Mouse (Mus musculus) left cerebral cortex, postnatal 4 days (tissue): ENCODE data around the gene Map3k11. TPM values are rescaled to one million over a fixed set of nuclear protein-coding genes. Genes with fewer than 3 reads are reported as not detected.

Experiments
- DNase-seq: peaks from one replicate; pipeline ENCODE4 v3.0.0-alpha.2; 2022
- intact Hi-C: fragments of 180-260 bp; cut with DNase I; formaldehyde crosslinking; loops from one replicate; pipeline ENCODE4 v1.15.1; 2025
- total RNA-seq, 2 experiments: library from RNA; stranded (reverse); gene quantifications; 2 replicates each; pipeline ENCODE4 v1.2.3; 2021

Gene Map3k11
- total RNA-seq, result 10 to 100 TPM; 14.3 to 14.6 TPM

DNA sequence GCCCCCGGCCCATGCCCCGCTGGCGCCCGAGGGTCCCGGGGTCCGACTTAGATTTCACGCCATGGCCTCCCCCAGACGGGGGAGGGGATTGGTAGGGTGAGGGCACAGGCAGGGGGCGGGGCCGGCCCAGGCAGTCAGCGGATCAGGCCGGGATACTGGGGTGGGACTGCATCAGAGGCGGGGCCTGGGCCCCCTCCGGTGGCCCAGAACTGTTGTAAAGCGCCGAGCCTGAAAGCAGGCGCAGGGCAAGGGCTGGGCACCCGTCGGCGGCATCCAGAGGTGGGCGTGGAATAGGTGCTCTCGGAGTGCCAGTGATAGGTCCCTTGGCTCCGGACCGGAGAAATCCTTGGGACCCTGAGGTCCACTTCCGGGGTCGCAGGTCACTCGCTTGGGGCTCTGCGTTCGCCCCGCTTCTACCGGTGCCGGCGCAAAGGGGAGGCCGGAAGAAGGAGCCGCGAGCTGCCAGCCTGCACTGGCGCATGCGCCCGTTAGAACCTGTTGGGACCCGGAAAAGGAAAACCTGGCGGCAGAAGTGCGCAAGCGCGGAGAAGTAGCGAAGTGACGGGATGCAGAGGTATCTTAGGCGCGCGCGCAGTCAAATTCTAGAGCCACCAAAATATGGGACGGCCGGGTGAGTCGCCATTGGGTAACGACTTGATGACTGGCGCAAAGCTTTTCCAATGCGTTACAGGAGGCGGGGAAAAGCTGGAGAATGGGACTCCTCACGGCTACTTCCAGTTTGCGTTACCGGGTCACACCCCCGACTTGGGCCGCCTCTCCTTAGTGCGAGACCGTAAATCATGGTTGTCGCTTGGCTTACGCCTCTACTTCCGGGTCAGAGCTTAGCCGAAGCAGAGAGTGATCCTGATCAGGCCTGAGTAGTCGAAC lies at the start of gene Map3k11, which contains the start of gene Pcnx3:
Map3k11 (plus strand) TSS at position 543 of the 888 bp plus-strand sequence.
Pcnx3 (minus strand) TSS at position 709 of the 888 bp plus-strand sequence.
- DNase-seq, result peak; percentile 97
- intact Hi-C loops, result no loop called here

DNA sequence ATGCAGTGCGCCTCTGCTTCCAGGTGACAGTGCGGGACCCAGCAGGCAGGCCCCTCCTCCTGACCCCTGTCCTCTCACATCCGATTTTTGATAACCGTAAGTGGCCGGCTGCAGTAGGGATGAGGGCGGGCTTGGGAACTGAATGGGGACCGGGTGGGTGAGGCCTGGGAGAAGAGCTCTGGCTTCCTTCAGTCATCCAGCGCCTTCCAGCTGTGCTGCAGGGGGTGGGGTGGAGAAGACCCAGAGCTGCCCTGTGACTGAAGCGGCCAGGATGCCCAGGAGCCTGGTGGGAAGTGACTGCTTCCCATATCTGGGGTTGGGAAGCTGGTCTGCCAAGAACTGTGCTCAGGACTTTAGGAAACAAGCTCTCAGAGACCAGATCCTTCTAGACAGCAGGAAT lies 48.2 kb upstream of the Map3k11 start:
- intact Hi-C loops, result no loop called here
- no peak for DNase-seq

DNA sequence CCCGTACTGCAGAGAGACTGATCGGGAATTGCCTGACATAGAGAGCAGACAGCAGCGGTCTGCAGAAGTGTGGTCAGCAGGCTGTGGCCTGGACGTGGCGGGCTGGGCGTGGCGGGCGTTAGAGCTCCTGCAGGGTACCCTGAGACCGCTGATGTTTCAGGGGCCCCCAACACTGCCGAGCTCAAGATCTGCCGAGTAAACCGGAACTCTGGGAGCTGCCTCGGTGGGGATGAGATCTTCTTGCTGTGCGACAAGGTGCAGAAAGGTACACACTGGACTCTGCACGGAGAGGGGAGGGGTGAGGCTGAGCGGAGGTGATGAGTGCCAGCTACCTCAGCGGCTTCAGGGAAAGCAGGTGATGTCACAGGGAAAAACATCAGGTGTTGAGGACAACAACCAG lies 47.5 kb upstream of the Map3k11 start:
- DNase-seq, result no peak
- intact Hi-C loops, result no loop called here

DNA sequence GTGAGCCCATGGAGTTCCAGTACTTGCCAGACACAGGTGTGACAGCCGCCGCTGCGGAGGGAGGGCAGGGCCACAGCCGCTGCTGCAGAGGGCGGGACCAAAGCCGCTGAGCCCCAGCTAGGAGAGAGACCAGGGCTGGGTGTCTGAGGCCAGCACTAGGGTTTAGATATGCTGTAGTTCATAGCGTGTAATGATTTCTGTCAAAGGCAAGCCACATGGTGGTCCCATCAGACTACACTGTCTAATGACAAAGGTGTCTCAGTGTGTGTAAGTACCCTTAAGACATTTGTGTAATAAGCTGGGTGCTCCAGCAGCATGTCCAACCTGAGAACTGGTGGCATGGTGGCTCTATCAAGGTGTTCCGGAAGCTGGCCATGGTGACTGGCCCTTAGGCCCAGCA lies 46.9 kb upstream of the Map3k11 start:
- no peak for DNase-seq
- intact Hi-C loops, result no loop called here

DNA sequence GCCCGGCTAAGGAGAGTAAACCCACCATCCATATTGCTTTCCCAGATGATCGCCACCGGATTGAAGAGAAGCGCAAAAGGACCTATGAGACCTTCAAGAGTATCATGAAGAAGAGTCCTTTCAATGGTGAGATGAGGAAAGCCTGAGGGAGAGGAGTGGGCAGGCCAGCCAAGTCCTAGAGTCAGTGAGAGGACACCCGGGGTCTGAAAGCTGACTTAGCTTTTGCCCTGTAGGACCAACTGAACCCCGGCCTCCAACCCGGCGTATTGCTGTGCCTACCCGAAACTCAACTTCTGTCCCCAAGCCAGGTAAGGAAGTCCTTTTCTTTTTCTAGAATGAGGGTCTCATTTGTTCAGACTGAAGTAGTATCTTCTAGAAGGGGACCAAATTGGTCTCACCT lies 43.3 kb upstream of the Map3k11 start:
- intact Hi-C loops, result no loop called here
- no peak for DNase-seq

DNA sequence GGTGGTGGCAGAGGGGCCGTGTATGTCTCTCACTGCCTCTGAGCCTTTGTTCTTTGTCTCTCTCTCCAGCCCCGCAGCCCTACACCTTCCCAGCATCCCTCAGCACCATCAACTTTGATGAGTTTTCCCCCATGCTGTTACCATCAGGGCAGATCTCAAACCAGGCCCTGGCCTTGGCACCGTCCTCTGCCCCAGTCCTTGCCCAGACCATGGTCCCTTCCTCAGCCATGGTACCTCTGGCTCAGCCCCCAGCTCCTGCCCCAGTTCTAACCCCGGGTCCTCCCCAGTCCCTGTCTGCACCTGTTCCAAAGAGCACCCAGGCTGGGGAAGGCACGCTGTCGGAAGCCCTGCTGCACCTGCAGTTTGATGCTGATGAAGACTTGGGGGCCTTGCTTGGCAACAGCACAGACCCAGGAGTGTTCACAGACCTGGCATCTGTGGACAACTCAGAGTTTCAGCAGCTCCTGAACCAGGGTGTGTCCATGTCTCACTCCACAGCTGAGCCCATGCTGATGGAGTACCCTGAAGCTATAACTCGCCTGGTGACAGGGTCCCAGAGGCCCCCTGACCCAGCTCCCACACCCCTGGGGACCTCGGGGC lies 41.7 kb upstream of the Map3k11 start:
- no peak for DNase-seq
- intact Hi-C loops, result no loop called here

DNA sequence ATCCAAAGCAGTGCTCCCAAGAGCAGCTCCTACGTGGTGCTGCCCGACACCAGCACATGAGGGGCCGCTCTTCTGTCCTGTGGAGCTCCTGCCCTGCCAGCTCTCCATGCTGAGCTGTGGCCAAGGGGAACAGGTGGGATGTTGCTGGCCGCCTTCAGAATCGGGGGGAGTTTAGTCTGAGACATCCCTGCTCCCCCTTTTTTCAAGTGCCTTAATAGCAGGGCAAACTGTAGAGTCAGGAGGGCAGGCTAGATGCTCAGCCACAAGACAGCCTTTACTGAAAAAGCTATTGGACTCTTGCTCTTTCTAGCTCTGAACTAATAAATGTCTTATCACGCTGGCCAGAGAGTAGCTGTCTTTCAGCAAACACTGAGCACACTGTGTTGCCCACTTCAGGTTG lies 40.8 kb upstream of the Map3k11 start:
- intact Hi-C loops, result no loop called here

DNA sequence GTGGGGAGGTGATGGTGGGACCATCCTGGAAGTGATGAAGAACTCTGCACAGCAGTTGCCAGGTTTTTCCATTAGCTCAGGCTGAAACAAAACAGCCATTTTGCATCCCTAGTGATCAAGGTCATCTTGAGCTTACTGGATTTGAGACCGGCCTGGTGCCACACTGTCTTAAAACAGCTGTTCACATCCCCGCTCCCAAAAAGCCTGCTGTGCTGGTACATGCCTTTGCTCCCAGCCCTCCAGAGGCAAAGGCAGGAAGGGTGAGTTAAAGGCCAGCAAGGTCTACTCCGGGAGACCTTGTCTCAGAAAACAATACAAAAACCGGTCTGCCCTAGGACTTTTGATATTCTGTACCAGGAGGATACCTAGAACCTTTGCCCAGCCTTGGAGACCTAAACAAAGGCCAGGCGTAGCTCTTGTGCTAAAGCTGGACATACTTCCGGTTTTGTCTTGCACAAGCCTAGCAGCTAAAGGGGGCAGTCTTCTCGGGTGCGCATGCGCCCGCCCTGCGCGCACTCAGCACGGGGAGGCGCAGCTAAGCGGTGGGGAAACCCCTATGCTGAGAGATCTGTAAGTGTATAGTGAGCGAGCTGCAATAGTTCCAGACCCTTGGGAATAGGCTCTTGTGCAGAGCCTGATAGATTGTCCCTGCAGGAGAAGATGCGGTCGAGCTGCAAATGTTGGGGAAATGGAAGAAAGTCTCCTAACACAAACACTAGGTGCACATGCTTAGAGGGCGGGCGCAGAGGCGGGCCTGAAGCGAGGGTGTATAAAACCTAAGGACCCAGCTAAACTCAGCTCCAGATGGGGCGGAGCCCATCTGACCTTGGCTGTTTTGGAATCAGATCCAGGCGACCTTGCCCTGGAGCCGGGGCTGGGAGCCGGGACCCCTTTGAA lies 39.9 kb upstream of the Map3k11 start:
- peak; percentile 76 for DNase-seq
- intact Hi-C loops, result no loop called here

More for the DNA sequence above, 40.8 kb upstream of the Map3k11 start:
- no peak for DNase-seq

DNA sequence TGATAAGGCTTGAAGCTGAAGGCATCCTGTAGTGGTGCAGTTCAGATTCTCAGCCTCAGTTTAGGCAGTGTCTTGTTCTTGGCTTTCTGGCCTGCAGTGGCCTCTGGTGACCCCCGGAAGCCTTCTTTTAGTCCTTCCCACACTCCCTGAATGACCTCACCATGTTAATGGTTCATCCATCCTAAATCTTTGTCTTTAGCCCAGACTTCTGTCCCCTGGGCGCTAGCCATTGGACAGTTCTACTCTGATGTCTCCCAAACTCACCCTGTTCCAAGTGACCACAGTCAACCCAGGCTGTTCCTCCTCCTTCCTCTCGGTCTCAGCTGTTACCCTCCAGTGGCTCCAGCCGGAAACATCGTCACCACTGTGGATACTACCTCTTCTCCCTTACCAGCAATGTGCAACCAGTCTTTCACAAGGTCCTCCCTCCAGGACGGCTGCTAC lies 39.2 kb upstream of the Map3k11 start:
- DNase-seq, result no peak
- intact Hi-C loops, result no loop called here

DNA sequence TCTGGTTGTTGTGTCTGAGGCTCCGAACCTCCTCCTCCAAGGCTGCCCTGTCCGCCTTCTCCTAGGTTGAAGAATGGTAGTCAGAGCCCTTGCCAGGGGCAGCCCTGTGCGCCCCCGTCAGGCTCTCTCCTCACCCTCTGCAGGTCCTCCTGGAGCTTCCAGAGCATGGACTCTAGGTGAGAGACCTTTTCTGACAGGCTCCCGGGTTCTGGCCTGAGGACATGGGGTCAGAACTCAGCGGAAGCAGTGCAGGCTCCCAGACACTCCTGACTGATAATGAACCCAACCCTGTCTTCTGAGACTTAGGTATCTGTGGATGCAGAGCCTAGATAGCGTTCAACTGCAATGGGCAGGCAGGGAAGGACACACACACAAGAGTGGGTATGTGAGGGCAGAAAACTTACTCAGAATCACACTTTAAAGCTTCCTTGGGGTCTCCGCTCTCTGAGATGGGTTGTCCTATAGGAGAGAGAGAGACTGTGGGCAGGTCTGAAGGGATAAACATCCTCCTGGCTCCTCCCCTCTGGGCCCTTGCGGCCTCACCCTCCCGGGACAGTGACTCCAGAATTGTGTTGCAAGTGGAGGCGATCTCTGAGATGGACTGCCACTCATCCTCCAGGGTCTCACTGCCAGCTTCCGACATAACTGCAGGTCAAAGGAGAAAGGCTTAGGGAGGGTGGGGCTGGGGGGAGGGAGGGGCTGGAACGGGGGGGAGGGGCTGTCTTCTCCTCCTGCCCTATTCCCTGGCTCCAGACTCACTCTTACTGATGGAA lies 36.9 kb upstream of the Map3k11 start:
- intact Hi-C loops, result no loop called here
- no peak for DNase-seq

DNA sequence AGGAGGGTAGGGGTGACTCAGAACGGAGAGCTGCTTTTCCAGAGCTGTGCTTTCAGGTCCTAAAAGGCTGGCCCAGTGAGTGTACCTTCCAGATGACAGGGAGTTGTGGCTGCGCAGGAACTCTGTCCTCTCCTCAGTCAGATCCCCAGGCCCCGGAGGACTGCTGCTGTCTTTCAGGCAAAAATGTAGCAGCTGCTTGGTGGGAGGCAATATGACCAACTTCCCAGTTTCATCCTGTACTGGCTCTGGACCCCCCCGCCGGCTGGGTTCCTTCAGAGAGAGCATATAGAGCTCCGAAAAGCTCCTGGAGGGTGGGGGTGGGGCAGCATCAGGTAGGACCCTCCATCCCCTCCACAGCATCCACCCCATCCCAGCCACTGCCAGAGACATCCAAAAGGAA lies 36.0 kb upstream of the Map3k11 start:
- DNase-seq, result no peak

DNA sequence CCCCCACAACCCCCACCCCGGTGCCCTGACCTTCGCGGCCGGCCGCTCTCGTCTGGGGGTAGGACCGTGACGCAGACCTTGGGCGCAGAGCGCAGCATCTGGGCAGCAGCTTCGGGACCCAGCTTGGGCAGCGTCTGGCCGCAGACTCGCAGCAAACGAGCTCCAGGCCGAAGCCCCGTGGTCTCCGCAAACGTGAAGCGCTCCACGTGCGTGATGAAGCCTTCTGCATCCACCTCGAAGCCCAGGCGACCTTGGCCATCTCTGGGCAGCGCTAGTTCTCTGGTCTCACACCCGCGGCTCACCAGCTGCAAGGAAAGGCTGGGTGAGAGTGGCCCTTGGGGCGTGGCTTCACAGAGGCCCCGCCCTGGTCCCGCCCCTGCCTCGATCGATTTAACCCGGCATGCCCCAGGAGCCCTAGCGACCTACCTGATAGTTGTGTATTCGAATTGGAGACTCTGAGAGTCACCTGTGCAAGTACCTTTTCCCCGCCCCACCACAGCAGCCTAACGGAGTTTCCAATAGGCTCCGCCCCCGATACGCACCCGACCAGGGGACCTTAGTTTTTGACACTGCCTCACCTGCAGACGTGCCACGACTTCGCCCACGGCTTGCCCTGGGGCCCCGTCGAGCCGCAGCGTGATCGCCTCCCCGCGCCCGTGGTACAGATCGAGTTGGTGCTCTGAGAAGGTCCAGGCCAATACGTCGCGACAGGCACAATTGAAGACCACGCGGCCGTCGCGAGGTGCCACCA lies 34.4 kb upstream of the Map3k11 start:
- intact Hi-C loops, result no loop called here
- DNase-seq, result no peak

More for the DNA sequence above, 36.0 kb upstream of the Map3k11 start:
- intact Hi-C loops, result no loop called here

DNA sequence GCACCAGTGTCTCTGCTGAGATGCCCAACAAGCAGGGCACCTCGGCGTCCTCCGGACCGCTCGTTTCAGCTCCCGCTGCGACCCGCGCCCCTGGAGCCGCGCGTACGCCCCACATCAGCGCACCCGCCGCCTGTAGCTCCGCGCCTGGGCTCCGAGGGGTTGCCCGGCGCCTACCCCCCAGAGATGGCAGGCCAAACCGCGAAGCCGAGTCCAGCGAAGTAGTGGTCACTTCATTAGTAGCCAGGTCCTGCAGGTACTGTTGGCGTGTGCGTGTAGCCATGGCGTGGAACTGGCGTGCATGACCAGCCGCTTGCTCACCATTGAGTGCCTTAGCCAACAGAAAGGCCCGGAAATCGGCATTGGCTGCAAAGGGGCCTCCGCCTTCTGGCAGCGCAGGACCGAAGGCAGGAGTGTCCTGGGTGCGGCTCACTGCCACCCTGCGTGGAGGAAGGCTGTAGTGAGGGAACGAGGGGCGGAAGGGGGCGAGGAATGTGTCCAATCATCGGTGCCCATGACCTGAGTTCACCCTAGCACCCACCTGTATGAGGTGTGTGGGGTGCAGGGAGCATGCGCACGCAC lies 33.7 kb upstream of the Map3k11 start:
- DNase-seq, result no peak
- intact Hi-C loops, result no loop called here

DNA sequence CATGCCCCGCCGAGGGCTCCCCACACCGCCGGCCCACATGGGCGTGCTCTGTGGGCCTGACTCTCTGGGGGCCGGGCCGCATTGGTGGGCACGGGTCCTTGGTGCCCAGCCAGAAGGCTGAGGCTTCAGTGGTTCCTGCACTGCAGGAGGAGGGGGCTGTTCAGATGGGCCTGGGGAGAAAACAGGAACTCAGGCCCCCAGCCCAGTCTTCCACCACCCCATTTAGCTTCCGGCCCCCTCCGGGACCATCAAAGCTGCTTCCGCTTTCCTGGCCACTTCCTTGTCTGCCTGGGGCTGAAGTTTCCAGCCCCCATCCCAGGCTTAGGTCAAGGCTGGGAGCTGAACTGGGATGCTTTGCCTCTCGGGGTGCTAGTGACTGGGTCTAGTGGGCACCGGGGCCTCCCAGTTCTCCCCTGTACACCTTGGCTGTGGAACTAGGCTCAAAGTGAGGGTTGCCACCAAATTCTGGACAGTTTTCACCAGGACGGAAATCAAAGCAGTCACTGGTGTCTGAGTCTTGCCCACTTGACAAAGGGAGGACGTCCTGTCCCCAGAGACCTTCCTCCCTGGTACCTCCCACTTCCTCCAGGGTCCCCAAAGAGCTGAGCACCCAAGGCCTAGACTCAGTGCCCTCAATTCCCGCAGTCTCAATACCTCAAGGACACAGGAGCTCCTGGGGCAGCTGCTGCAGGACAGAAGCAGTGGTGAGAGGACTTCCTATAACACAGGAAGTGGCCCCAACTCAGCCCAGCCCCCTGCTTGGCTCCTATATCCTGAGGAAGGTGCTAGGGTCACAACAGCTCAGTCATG lies 27.4 kb upstream of the Map3k11 start:
- intact Hi-C loops, result no loop called here
- no peak for DNase-seq

DNA sequence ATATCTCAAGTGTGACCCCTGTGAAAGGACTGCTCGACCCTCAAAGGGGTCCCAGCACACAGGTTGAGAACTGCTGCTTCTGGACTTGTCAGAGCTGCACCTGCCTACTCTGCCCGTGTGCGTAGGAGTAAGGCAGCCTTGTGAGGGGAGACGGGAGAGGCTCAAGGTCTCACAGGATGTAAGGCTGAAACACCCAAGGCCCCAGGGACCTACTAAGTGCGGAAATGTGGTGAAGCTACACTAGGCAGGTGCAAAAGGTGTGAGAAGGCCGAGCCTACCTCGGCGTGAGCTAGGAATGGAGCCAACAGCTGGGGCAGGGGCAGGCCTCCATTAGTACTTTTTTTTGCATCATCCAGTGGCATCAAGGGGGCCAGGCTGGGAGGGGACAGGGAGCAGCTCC lies 26.2 kb upstream of the Map3k11 start:
- DNase-seq, result no peak
- intact Hi-C loops, result no loop called here

DNA sequence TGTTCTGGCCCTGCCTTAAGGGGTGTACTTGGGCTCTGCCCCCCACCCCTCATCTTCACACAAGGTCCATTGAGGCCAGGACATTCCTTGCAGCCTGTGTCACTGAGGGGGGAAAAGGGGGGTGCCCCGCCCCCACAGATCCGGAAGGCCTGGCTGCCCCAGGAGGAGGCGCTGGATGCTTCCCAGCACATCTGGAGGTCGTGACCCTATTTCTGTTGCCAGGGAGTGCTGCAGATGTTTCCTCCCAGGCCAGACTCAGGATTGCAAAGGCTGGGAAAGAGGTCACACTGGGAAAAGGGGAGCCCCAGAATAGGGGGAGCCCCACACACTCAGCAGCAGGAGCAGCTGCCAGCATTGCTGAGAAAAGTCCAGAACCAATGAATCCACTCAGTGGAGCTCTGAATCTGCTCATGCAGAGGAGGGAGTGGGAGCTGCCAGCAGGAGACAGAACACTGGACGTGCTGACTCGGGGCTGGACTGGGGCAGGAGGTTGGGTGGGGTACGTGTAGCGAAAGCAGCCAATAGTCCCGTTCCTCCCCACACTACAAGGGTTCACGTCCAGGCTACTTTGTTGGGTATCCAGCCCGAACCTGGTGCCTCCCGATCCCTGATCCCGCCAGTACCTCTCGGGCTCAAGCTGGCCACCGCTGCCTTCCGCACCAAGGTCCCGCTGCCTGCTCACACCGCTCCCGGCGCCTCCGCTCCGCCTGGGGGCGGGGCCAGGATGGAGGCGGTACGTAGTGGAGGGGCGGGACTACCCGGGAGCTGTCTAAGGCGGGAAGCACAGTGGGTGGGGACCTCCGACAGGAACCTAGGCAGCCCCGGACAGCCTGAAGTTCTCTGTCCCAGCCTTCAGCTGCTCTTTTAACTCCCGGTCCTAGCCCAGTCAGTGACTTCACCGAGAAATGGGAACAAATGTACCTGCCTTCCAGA lies 25.3 kb upstream of the Map3k11 start, which contains the start of gene Sipa1:
Sipa1 (minus strand) TSS at position 727 of the 933 bp plus-strand sequence.
- intact Hi-C loops, result no loop called here
- DNase-seq, result peak; percentile 80

DNA sequence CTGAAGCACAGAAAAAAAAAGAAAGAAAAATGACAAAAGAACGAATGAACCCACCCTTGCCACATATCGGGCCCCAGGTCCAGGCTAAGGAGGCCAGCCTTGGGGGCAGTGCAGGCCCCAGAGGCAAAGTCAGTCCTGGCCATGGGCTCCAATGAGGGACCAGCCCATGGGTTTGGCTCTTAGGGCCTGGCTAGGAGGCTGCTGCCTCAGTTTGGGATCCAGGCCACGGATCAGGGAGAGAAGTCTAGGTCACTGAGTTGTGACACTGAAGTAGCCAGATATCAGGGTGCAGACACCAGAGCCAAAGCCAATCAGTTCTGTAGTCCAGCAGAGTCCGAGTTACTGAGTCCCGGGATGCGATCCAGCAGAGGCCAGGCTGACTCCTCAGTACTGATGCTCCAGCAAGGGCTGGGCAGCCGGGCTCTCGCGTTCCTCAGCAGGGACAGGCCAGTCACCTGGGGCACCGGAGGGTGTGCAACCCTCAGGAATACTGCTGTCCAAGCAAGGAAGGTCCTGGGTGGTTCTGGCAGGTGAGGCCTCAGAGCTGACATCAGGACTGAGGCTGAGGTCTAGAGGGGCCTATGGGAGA lies 23.8 kb upstream of the Map3k11 start:
- DNase-seq, result no peak
- intact Hi-C loops, result no loop called here
